Mouse (Mus musculus) cortical plate, adult 2 months (tissue): ENCODE measurements around the gene Wdr4.

Source experiments
- CTCF ChIP-seq: fragments of 200-500 bp; IDR thresholded peaks from 2 replicates; pipeline ENCODE4 v1.5.1; 2011; ENCODE audit warnings: mild to moderate bottlenecking, control low read depth, low read length; ENCODE audit not compliant: insufficient read depth; ENCODE audit errors: extremely low read depth
- POLR2A ChIP-seq: fragments of 200-500 bp; IDR thresholded peaks from 2 replicates; pipeline ENCODE4 v1.6.1; 2011; ENCODE audit warnings: mild to moderate bottlenecking, low read length, control low read depth; ENCODE audit not compliant: insufficient read depth; ENCODE audit errors: extremely low read depth

- TF ChIP-seq CTCF: no peak
- TF ChIP-seq POLR2A: no peak
Observed at GRCm38 (mm10) chr17:31564858-31565140, 45.0 kb upstream of the Wdr4 start.
